Mouse (Mus musculus): ENCODE measurements around the gene Echdc3.

The Echdc3 gene

GRCm38 (mm10) chr2:6212724-6213511, at the start of gene Echdc3:
Echdc3 (minus strand) TSS chr2:6213033.
- peak; percentile 90 for DNase-seq

DNA sequence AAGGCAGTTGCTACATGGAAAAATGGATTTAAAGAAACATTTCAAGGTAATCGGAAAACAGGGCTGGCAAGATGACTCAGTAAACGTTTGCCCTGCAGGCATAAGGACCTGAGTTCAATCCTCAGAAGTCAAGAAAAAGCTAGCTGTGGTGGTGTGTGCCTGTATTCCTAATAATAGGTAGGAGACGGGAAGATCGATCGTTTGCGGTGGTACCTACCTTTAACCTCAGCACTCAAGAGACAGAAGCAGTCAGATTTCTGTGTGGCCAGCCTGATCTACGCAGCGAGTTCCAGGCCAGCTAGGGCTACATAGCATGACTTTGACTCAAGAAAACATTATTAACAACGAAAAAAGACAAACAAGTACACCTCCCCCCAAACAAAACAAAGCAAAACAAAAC, 48.9 kb upstream of the Echdc3 start:
- DNase-seq: no peak

DNA sequence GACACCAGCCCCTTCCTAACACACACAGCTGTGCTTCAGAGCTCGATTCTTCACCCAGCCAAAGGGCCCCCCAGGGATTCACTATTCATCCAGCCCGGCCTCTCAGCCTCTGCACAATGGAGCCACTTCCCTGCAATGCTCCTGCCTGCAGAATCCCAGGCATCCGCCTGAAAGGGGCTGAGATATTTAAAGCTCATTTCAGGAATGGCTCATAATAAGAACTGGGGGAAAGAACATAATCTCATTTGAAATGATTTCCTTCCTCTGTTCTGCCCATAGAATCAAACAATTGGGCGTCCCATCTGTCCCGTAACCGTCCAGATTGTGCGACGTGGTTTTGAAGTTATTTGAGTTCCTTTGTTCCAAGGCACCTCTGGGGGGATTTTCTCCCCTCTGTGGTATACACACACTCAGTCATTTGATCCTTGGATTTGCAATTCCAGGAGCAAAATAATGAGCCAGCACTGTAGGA, 48.4 kb upstream of the Echdc3 start:
- peak; percentile 15 for DNase-seq

DNA sequence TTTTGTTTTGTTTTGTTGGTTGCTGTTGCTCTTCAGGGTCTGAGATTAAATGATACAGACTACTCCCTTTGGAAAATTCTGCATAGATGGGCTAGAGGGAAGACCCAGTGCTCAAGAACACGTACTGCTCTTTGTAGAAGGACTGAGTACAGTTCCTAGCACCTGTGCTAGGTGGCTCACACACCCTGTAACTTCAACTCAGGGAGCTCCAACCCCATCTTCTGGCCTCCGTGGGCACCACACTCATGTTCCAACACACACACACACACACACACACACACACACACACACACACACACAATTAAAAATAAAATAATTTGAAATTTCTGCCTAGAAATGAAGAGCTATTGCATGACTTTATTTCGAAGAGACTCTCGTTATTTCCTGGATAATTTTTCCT, 47.8 kb upstream of the Echdc3 start:
- DNase-seq: no peak

DNA sequence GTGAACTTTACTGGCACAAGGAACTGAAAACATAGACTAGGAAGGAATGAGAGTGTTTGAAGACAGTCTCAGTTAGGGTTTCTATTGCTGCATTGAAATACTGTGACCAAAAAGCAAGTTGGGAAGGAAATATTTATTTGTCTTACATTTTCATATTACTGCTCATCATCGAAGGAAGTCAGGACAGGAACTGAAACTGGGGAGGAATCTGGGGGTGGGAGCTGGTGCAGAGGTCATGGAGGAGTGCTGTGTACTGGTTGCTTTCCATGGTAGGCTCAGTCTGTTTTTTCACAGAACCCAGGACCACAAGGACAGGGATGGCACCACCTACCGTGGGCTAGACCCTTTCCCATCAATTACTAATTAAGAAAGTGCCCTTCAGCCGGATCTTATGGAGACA, 46.3 kb upstream of the Echdc3 start:
- no peak for DNase-seq

DNA sequence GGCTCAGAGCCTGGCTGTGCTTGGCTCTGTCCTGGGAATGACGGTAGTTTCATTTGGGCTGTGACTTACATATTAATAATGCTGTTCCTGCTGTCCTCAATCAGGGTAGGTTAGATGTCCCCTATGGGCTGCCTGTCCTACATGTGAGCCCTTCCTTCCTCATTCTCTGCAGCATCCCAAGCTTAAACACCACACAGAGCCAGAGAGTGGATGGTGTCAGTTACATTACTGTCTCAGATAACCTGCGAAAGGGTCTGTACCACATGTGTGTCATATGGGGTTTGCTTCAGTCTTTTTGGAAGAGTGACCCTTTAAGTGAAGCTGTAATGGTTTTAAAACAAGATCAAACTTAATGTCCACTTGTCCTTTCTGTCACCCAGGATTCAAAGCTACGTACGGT, 45.2 kb upstream of the Echdc3 start:
- DNase-seq: no peak

- DNase-seq: no peak
Measured at GRCm38 (mm10) chr2:6257146-6257545, 44.3 kb upstream of the Echdc3 start.

DNA sequence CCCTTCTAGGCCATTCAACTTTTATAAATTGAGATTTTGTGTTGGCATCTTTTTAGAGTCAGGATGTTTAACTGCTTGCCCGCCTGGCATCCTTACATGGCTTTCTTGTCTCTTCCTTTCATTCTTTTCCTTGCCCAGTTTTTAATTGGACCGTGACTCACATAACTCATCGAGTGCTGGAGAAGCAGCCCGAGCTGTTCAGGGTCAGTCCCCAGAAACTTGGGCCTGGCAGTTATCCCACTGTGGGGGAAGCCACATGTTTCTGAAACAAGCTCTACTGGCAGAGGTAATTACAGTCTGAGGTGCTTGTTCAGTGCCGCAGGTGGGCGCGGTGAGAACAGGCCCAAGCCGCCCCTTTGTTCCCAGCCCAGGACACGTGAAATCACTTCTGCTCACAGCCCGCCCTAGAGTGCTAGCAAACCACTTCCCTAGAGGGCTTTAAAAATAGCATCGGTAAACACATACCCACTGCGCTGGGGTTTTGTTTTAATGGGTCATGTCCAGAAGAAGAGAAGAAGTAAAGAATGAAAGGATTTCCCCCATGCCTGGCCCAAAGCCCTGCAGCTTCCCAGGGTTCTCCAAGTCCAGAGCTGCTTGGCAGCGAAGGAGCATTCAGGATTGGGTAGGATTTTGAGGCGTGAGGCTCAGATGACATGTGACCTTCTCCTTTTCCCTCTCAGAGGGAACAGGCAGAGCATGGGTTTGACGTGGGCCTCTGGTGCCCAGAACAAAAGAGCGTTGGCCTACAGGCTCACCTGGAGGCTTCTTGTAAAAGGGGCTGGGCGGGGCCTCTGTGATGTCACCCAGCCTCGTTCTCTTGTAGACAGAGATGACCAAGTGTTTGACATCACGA, 43.4 kb upstream of the Echdc3 start:
- peak; percentile 50 for DNase-seq

GRCm38 (mm10) chr2:6255402-6255988, 42.7 kb upstream of the Echdc3 start:
- DNase-seq: no peak

GRCm38 (mm10) chr2:6252491-6252890, 39.7 kb upstream of the Echdc3 start:
- DNase-seq: no peak

GRCm38 (mm10) chr2:6251076-6251496, 38.3 kb upstream of the Echdc3 start:
- no peak for DNase-seq

- no peak for DNase-seq
Measured at GRCm38 (mm10) chr2:6241446-6241845, 28.6 kb upstream of the Echdc3 start.

- DNase-seq: no peak
Measured at GRCm38 (mm10) chr2:6240072-6240471, 27.2 kb upstream of the Echdc3 start.

GRCm38 (mm10) chr2:6239333-6239732, 26.5 kb upstream of the Echdc3 start:
- DNase-seq: no peak

DNA sequence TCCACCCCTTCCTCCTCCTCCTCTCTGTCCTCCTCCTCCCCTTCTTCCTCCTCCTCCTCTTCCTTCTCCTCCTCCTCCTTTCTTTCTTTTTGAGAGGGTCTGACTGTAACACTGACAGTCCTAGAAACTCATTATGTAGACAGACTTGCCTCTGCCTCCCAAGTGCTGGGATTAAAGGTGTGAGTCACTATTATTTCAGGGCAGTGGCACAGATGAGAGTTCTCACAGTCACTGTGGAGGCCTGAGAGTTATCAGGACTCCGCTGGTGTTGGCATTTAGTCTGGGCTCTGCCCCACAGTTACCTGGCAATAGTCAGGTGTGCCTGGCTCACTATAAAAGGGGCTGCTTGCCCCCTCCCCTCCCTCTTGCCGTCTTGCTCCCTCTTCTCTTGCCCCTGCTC, 25.8 kb upstream of the Echdc3 start:
- no peak for DNase-seq

DNA sequence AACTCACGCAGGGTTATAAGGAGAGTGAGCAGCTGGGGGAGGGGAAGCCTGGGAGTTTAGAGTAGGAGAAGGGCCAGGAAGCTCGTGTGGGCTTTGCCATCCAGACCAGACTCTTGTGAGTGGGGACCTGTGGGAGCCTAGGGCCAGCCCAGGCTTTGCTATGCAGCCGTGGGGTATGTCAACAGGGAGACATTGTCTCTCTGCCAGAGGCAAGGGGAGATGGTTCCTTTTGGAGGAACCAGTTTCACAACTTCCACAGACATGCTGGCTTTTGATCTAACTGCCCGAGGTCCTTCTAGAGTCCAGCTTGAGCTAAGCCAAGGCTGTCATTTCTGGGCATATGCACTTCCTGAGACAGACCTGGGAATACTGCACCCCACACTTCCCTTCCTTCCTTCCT, 25.4 kb upstream of the Echdc3 start:
- DNase-seq: no peak

DNA sequence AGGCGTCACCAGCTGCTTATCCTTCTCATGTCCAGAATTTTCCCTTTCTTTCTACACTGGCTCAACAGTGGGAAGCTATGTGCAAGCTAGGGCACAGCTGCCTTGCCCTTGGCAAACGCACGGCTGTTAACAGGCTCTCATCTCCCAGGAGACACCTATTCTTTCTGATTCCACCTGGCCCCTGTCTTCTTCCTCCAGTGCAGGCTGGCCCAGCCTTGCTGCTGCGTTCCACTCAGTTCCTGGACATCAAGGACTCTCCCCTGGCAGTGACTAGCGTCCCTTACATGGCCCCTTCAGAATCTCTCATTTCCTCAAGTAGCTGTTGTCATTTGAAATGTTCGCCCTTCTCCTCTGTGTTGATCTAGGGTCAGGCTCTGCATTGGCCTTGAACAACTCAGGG, 20.5 kb upstream of the Echdc3 start:
- no peak for DNase-seq

GRCm38 (mm10) chr2:6232755-6233154, 19.9 kb upstream of the Echdc3 start:
- no peak for DNase-seq

- no peak for DNase-seq
Measured at GRCm38 (mm10) chr2:6230865-6231264, 18.0 kb upstream of the Echdc3 start.

DNA sequence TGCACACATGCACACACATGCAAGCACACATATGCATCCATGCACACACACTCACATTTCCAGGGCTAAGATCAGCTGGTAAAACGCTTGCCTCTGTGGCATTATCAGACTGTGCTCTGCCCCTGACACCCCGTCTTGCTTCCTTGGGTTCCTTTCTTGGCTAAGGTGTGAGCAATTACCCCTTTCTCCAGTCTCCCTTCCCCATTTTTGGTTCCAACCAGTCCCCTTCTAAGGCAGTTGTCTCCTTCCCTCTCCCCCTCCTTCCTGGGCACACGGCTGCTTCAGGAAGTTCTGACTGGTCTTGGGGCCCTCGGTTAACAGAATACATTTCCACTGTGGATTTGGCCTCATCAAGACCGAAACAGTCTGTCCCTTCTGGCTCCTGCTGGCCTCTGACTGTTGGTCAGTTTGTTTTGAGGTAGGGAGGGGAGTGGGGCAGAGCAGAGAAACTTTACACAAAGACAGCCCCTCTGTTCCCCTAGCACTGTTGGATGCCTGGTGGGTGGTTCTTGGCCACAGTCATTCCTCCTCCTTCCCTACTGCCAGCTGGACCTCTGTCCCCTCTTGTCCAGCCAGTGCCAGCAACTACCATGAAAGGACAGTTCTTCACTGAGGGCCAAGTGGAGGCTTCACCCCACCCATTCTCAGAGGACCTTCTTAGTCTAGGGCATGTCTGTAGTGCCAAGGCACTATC, 16.9 kb upstream of the Echdc3 start:
- DNase-seq: peak; percentile 71

DNA sequence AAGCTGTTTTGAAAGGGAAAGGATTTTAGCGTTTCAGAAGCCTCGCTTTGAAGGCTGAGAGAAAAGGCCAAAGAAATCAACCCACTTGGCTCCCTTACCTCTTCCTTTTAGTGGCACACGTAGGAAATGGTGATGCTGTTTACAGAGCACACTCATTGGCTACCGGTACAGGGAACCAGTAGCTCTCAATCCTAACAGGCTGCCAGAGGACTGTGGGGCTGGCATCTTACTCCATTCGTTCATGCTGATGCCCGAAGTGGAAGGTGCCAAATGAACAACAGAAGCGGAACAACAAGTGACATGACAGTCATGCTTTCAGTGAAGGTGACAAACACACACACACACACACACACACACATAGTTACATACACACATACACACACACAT, 14.2 kb upstream of the Echdc3 start:
- peak; percentile 59 for DNase-seq

DNA sequence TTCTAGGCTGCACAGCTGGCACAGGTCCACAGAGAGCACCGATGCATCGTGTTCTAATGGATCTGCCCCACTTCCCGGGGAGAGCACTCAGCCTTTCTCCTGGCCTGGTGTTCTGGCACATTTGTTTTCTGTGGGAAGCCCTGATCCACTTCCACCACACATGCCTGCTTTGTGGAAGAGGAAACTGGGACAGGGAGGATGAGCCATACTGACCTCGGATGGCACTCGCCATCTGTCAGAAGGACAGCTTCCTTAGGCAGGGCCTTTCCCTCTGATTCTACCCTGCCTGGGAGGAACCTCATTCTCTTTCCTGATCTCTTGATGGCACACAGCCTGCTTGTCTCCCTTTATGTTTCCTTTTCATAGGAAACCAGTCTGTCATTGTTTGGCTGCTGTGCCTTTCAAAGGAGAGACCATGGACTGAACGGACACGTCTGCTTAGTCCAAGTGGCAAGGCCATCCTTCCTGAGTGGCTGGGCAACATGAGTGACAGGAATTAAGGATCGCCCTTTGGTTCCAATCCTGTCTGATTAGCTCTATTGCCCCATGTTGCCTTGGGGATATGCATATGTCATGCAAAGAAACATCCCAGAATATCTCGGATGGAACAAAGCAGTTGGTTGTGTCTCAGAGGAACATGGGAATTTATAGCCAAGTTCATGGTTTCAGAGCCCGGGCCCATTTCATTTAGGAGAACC, 13.7 kb upstream of the Echdc3 start:
- DNase-seq: peak; percentile 92
